Mouse (Mus musculus) cerebellum, adult 8-10 months (tissue): Measurements from ENCODE around the gene Rsc1a1.

Experiments
- DNase-seq: peaks from one replicate; pipeline ENCODE4 v3.0.0; 2022

Gene Rsc1a1

GRCm38 (mm10) chr4:141685499-141685898 is at the start of gene Rsc1a1:
Gene Rsc1a1 (minus strand): TSS chr4:141685599.
- no peak for DNase-seq

GRCm38 (mm10) chr4:141735206-141735560 is 49.8 kb upstream of the Rsc1a1 start:
- DNase-seq: no peak

- DNase-seq: peak; percentile 87
These were observed 49.2 kb upstream of the Rsc1a1 start for GRCm38 (mm10) chr4:141734446-141735205.

GRCm38 (mm10) chr4:141731766-141732165 is 46.4 kb upstream of the Rsc1a1 start:
- DNase-seq: no peak

GRCm38 (mm10) chr4:141730401-141730800 is 45.0 kb upstream of the Rsc1a1 start:
- DNase-seq: no peak

- DNase-seq: no peak
These were observed 43.9 kb upstream of the Rsc1a1 start for GRCm38 (mm10) chr4:141729266-141729665.

GRCm38 (mm10) chr4:141725738-141726137 is 40.3 kb upstream of the Rsc1a1 start:
- no peak for DNase-seq

GRCm38 (mm10) chr4:141725277-141725676 is 39.9 kb upstream of the Rsc1a1 start:
- DNase-seq: no peak

- no peak for DNase-seq
These were observed 39.2 kb upstream of the Rsc1a1 start for GRCm38 (mm10) chr4:141724594-141724993.

- DNase-seq: no peak
These were observed 38.3 kb upstream of the Rsc1a1 start for GRCm38 (mm10) chr4:141723673-141724068.

GRCm38 (mm10) chr4:141722731-141723672 is 37.6 kb upstream of the Rsc1a1 start, which contains the start of gene Ddi2:
Gene Ddi2 (minus strand): TSS chr4:141723419.
- peak; percentile 89 for DNase-seq

- no peak for DNase-seq
These were observed 36.6 kb upstream of the Rsc1a1 start for GRCm38 (mm10) chr4:141721961-141722360.

GRCm38 (mm10) chr4:141720761-141721523 is 35.5 kb upstream of the Rsc1a1 start:
- no peak for DNase-seq

GRCm38 (mm10) chr4:141719304-141719703 is 33.9 kb upstream of the Rsc1a1 start:
- no peak for DNase-seq

- DNase-seq: no peak
These were observed 32.2 kb upstream of the Rsc1a1 start for GRCm38 (mm10) chr4:141717633-141718032.

GRCm38 (mm10) chr4:141715027-141715426 is 29.6 kb upstream of the Rsc1a1 start:
- no peak for DNase-seq

GRCm38 (mm10) chr4:141713598-141714142 is 28.3 kb upstream of the Rsc1a1 start:
- DNase-seq: no peak

- DNase-seq: no peak
These were observed 25.9 kb upstream of the Rsc1a1 start for GRCm38 (mm10) chr4:141711250-141711649.

GRCm38 (mm10) chr4:141708971-141709370 is 23.6 kb upstream of the Rsc1a1 start:
- no peak for DNase-seq

- no peak for DNase-seq
These were observed 22.6 kb upstream of the Rsc1a1 start for GRCm38 (mm10) chr4:141708005-141708404.

- no peak for DNase-seq
These were observed 19.9 kb upstream of the Rsc1a1 start for GRCm38 (mm10) chr4:141705331-141705730.

- no peak for DNase-seq
These were observed 19.2 kb upstream of the Rsc1a1 start for GRCm38 (mm10) chr4:141704625-141705024.

- DNase-seq: no peak
These were observed 9.3 kb upstream of the Rsc1a1 start for GRCm38 (mm10) chr4:141694719-141695118.
